Mouse (Mus musculus) C2C12 (cell line): ENCODE results near the gene Rbp4. TPM values are rescaled to one million over a fixed set of nuclear protein-coding genes. Genes with fewer than 3 reads are reported as not detected.

Source experiments
- H3K27me3 ChIP-seq: one replicate; pipeline ENCODE4 v1.6.1; 2011; ENCODE audit not compliant: control insufficient read depth, insufficient read depth, insufficient read length
- H3K36me3 ChIP-seq: one replicate; pipeline ENCODE4 v1.6.1; 2011; ENCODE audit not compliant: control insufficient read depth, insufficient read depth
- H3K4me3 ChIP-seq: one replicate; pipeline ENCODE4 v1.5.1; 2011; ENCODE audit warnings: mild to moderate bottlenecking, control low read depth; ENCODE audit not compliant: poor library complexity, insufficient read depth, severe bottlenecking
- H3K79me2 ChIP-seq: one replicate; pipeline ENCODE4 v1.6.1; 2011; ENCODE audit not compliant: control insufficient read depth, insufficient read depth
- H3K79me3 ChIP-seq: one replicate; pipeline ENCODE4 v1.6.1; 2011; ENCODE audit warnings: low read depth, control low read depth
- H3ac ChIP-seq: one replicate; pipeline ENCODE3; 2011; ENCODE audit warnings: low read depth; ENCODE audit not compliant: control insufficient read depth, insufficient read length
- CEBPB ChIP-seq: IDR thresholded peaks from one replicate; pipeline ENCODE4 v1.6.1; 2011; ENCODE audit warnings: low read depth, mild to moderate bottlenecking, control low read depth, moderate library complexity
- CTCF ChIP-seq: IDR thresholded peaks from one replicate; pipeline ENCODE4 v1.5.1; 2011; ENCODE audit not compliant: control insufficient read depth, insufficient read depth, insufficient read length
- FOSL1 ChIP-seq: IDR thresholded peaks from one replicate; pipeline ENCODE4 v1.8.0; 2011; ENCODE audit warnings: mild to moderate bottlenecking, low read length; ENCODE audit not compliant: poor library complexity, insufficient read depth, severe bottlenecking
- MAX ChIP-seq: IDR thresholded peaks from one replicate; pipeline ENCODE4 v1.6.1; 2011; ENCODE audit warnings: mild to moderate bottlenecking, control low read depth
- MYOD1 ChIP-seq: IDR thresholded peaks from one replicate; pipeline ENCODE4 v1.6.1; 2011; ENCODE audit warnings: low read depth; ENCODE audit not compliant: control insufficient read depth, insufficient read length
- MYOG ChIP-seq: IDR thresholded peaks from one replicate; pipeline ENCODE4 v1.6.1; 2011; ENCODE audit not compliant: control insufficient read depth, insufficient read length; ENCODE audit errors: extremely low read depth
- USF1 ChIP-seq: IDR thresholded peaks from one replicate; pipeline ENCODE4 v1.6.1; 2011; ENCODE audit warnings: low read depth, mild to moderate bottlenecking, control low read depth, moderate library complexity
- polyA plus RNA-seq: library from polyadenylated mRNA; unstranded; fragments of >200 nt; fragmentation: generic; extraction: Trizol; gene quantifications from one replicate; pipeline ENCODE4 v1.2.1, GENCODE M21; 2012; ENCODE audit warnings: missing spikeins

Rbp4 gene
- polyA plus RNA-seq, 1 experiment, result 0.35 TPM

- no peak overlapping the region for H3K4me3 ChIP-seq
- H3K79me2 ChIP-seq, result no peaks in the 10 kb centered on the region
- peaks cover 17% of the 10 kb centered on the region for H3K27me3 ChIP-seq
- no peaks in the 10 kb centered on the region for H3K36me3 ChIP-seq
- H3ac ChIP-seq, result no peak overlapping the region
- no peak for TF ChIP-seq CEBPB
- TF ChIP-seq USF1, result no peak
- TF ChIP-seq MYOG, result no peak
- no peak for TF ChIP-seq MAX
- TF ChIP-seq FOSL1, result no peak
- TF ChIP-seq MYOD1, result no peak
- no peak for TF ChIP-seq CTCF
- H3K79me3 ChIP-seq, result no peaks in the 10 kb centered on the region
Observed at GRCm38 (mm10) chr19:38120123-38120760, 4.8 kb downstream of the Rbp4 start.

GRCm38 (mm10) chr19:38114834-38115491, 10.1 kb downstream of the Rbp4 start:
- H3K79me2 ChIP-seq, result no peaks in the 10 kb centered on the region
- H3K27me3 ChIP-seq, result no peaks in the 10 kb centered on the region
- no peak overlapping the region for H3K4me3 ChIP-seq
- H3ac ChIP-seq, result no peak overlapping the region
- no peak for TF ChIP-seq FOSL1
- no peak for TF ChIP-seq MYOD1
- TF ChIP-seq USF1, result no peak
- no peak for TF ChIP-seq CEBPB
- no peak for TF ChIP-seq CTCF
- no peak for TF ChIP-seq MAX
- no peak for TF ChIP-seq MYOG
- no peaks in the 10 kb centered on the region for H3K36me3 ChIP-seq
- H3K79me3 ChIP-seq, result no peaks in the 10 kb centered on the region

- Histone ChIP-seq H3ac (no peak overlapping the region), H3K36me3 (no peaks in the 10 kb centered on the region), H3K79me3 (no peaks in the 10 kb centered on the region), H3K4me3 (no peak overlapping the region), H3K27me3 (no peaks in the 10 kb centered on the region), H3K79me2 (no peaks in the 10 kb centered on the region)
- no peak for TF ChIP-seq MYOD1
Observed at GRCm38 (mm10) chr19:38112575-38112974, 12.5 kb downstream of the Rbp4 start.

- TF ChIP-seq MAX (no peak), CEBPB (no peak), CTCF (no peak), USF1 (no peak), FOSL1 (no peak), MYOG (no peak), MYOD1 (no peak)
- Histone ChIP-seq H3K27me3 (peaks cover 3% of the 10 kb centered on the region), H3K36me3 (no peaks in the 10 kb centered on the region), H3K79me2 (no peaks in the 10 kb centered on the region), H3K79me3 (no peaks in the 10 kb centered on the region), H3ac (no peak overlapping the region), H3K4me3 (no peak overlapping the region)
Observed at GRCm38 (mm10) chr19:38111056-38111455, 14.0 kb downstream of the Rbp4 start.

GRCm38 (mm10) chr19:38109506-38110242, 15.4 kb downstream of the Rbp4 start:
- TF ChIP-seq FOSL1 (no peak), MAX (no peak), MYOG (no peak), CTCF (no peak), USF1 (no peak), CEBPB (no peak), MYOD1 (no peak)
- H3K79me3 ChIP-seq, result no peaks in the 10 kb centered on the region
- peaks cover 10% of the 10 kb centered on the region for H3K27me3 ChIP-seq
- H3K4me3 ChIP-seq, result no peak overlapping the region
- H3ac ChIP-seq, result no peak overlapping the region
- H3K36me3 ChIP-seq, result no peaks in the 10 kb centered on the region
- no peaks in the 10 kb centered on the region for H3K79me2 ChIP-seq

- Histone ChIP-seq H3K79me2 (no peaks in the 10 kb centered on the region), H3K79me3 (no peaks in the 10 kb centered on the region), H3K36me3 (no peaks in the 10 kb centered on the region), H3K4me3 (no peak overlapping the region), H3K27me3 (peaks cover 10% of the 10 kb centered on the region), H3ac (no peak overlapping the region)
- no peak for TF ChIP-seq FOSL1
Observed at GRCm38 (mm10) chr19:38107871-38108270, 17.2 kb downstream of the Rbp4 start.
